Mouse (Mus musculus) midbrain, postnatal 0 days (tissue): ENCODE data around the gene Klk1b8. TPM values are rescaled to one million over a fixed set of nuclear protein-coding genes. Genes with fewer than 3 reads are reported as not detected.

Experiments
- ATAC-seq: fragments of 200-750 bp; cut with Nextera tagmentation; 2 replicates; pipeline ENCODE4 v1.8.0; 2017; ENCODE audit warnings: moderate number of reproducible peaks, mild to moderate bottlenecking, moderate TSS enrichment, moderate library complexity; ENCODE audit not compliant: low FRiP score
- DNase-seq: peaks from one replicate; pipeline ENCODE4 v3.0.0-alpha.2; 2015; ENCODE audit warnings: low spot score
- H3K27ac ChIP-seq: fragments of 300-500 bp; sonication (generic); 2 replicates; pipeline ENCODE4 v1.5.1; 2014; ENCODE audit warnings: low read depth, mild to moderate bottlenecking, low read length, mixed read lengths
- H3K27me3 ChIP-seq: fragments of 300-500 bp; sonication (generic); 2 replicates; pipeline ENCODE4 v1.6.1; 2014; ENCODE audit warnings: low read length, control low read depth, mixed read lengths; ENCODE audit not compliant: insufficient read depth
- H3K36me3 ChIP-seq: fragments of 300-500 bp; sonication (generic); 2 replicates; pipeline ENCODE4 v1.6.1; 2014; ENCODE audit warnings: low read length, control low read depth, mixed read lengths; ENCODE audit not compliant: insufficient read depth
- H3K4me1 ChIP-seq: fragments of 300-500 bp; sonication (generic); 2 replicates; pipeline ENCODE4 v1.6.1; 2014; ENCODE audit warnings: mild to moderate bottlenecking, control low read depth, antibody characterized with exemption, low read length, mixed read lengths; ENCODE audit not compliant: insufficient read depth
- H3K4me2 ChIP-seq: fragments of 300-500 bp; sonication (generic); 2 replicates; pipeline ENCODE4 v1.6.1; 2014; ENCODE audit warnings: low read depth, mild to moderate bottlenecking, low read length, mixed read lengths; ENCODE audit not compliant: poor library complexity, severe bottlenecking
- H3K4me3 ChIP-seq: fragments of 300-500 bp; sonication (generic); 2 replicates; pipeline ENCODE4 v1.5.1; 2014; ENCODE audit warnings: low read depth, mild to moderate bottlenecking, low read length, moderate library complexity
- H3K9ac ChIP-seq: fragments of 300-500 bp; sonication (generic); replicated peaks from 2 replicates; pipeline ENCODE4 v1.6.1; 2014; ENCODE audit warnings: mild to moderate bottlenecking, low read length, moderate library complexity, mixed read lengths; ENCODE audit not compliant: poor library complexity, severe bottlenecking
- H3K9me3 ChIP-seq: fragments of 300-500 bp; sonication (generic); 2 replicates; pipeline ENCODE4 v1.6.1; 2016; ENCODE audit warnings: low read length, control low read depth
- CTCF ChIP-seq: IDR thresholded peaks from 2 replicates; pipeline ENCODE4 v1.5.1; 2016; ENCODE audit warnings: antibody characterized with exemption, mild to moderate bottlenecking
- WGBS: fragments of 180-500 bp; shearing (Covaris S2); extraction: QIAGEN DNeasy Blood & Tissue Kit; methylation state at CpG from one replicate; pipeline ENCODE4 v1.1.7; 2014; 5-methylcytosine and 5-hydroxymethylcytosine counted together
- polyA plus RNA-seq: library from polyadenylated mRNA; unstranded; fragments of >200 nt; fragmentation: Nextera tagmentation; extraction: Ambion mirVana; gene quantifications from 2 replicates; pipeline ENCODE4 v1.2.1, GENCODE M21; 2015
- total RNA-seq: library from RNA; depleted of rRNA; stranded (reverse); fragments of >200 nt; gene quantifications from 2 replicates; pipeline ENCODE4 v1.2.3, GENCODE M21; 2014; rRNA removed

Gene Klk1b8
- not detected in 2 replicates for total RNA-seq
- polyA plus RNA-seq = not detected in 2 replicates

DNA sequence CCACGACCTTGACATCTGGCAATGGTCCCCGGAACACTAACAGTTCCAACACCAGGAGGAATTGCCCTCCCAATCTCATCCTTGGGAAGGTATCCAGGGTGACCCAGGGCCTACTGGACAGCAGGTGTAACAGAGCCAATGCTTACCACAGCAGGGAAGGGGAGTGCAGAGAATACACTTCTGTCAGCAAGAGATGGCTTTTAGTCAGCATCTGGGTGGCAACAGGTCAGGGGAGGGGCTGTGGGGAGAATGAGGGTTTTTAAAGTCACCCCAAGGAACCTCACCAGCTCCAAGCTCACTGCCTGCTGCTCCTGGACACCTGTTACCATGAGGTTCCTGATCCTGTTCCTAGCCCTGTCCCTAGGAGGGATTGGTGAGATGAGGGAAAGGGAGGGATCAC lies at the start of gene Klk1b8:
Gene Klk1b8 (plus strand): TSS at position 301 of the 400 bp plus-strand sequence.
- 78% methylated on average over 2 of the region's 2 CpGs for WGBS
- no peak for ATAC-seq
- Histone ChIP-seq H3K4me1 (no peaks in the 10 kb centered on the region), H3K27me3 (no peaks in the 10 kb centered on the region), H3K9ac (no peak within 1 kb of the TSS), H3K4me3 (no peak within 1 kb of the TSS), H3K27ac (no peak within 1 kb of the TSS), H3K9me3 (no peaks in the 10 kb centered on the region), H3K36me3 (no peaks in the 10 kb centered on the region), H3K4me2 (no peak within 1 kb of the TSS)
- no peak for DNase-seq
- no peak for TF ChIP-seq CTCF

DNA sequence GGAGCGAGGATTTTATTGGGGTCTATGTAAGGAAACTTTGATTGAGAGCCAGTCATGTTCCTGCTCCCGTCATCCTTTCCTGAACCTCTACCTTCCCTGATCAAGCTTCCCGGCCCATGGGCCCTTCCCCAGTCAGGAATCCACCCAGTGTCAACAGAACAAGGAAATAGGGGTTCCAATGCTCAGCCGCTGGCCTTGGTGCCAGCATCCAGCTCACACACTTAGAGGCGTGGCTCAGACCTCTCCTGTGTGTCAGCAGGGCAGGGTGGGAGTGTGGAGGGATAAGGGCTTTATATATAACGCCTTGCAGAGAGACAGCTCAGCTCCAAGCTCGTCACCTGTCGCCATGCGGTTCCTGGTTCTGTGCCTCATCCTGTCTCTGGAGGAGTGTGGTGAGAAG lies 35.6 kb upstream of the Klk1b8 start:
- no peak for TF ChIP-seq CTCF
- no peaks in the 10 kb centered on the region for H3K27me3 ChIP-seq
- ATAC-seq (no peak), DNase-seq (no peak)
- WGBS = 73% methylated on average over 9 of the region's 9 CpGs
- H3K36me3 ChIP-seq = no peaks in the 10 kb centered on the region
- no peaks in the 10 kb centered on the region for H3K4me1 ChIP-seq
- no peak overlapping the region for H3K4me3 ChIP-seq
- no peak overlapping the region for H3K27ac ChIP-seq
- H3K9ac ChIP-seq = no peak overlapping the region
- no peaks in the 10 kb centered on the region for H3K9me3 ChIP-seq
- no peak overlapping the region for H3K4me2 ChIP-seq

DNA sequence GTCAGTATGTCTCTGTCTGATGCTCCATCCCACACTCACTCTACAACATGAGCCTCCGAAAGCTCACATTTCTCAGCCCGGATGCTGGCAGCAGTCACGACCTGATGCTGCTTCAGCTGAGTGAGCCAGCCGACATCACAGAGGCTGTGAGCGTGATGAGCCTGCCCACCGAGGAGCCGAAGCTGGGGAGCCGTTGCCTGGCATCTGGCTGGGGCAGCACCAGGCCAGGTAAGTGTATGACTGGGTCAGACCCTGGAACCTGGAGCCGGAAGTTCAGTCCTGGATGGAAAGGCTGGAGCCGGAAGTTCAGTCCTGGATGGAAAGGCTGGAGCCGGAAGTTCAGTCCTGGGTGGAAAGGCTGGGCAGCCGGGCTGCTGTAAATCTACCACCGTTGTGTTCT lies 32.0 kb upstream of the Klk1b8 start:
- H3K9ac ChIP-seq = no peak overlapping the region
- 83% methylated on average over 13 of the region's 13 CpGs for WGBS
- H3K4me2 ChIP-seq = no peak overlapping the region
- H3K4me3 ChIP-seq = no peak overlapping the region
- no peak for TF ChIP-seq CTCF
- H3K36me3 ChIP-seq = no peaks in the 10 kb centered on the region
- H3K27ac ChIP-seq = no peak overlapping the region
- H3K27me3 ChIP-seq = no peaks in the 10 kb centered on the region
- no peaks in the 10 kb centered on the region for H3K4me1 ChIP-seq
- DNase-seq (no peak), ATAC-seq (no peak)
- no peaks in the 10 kb centered on the region for H3K9me3 ChIP-seq

DNA sequence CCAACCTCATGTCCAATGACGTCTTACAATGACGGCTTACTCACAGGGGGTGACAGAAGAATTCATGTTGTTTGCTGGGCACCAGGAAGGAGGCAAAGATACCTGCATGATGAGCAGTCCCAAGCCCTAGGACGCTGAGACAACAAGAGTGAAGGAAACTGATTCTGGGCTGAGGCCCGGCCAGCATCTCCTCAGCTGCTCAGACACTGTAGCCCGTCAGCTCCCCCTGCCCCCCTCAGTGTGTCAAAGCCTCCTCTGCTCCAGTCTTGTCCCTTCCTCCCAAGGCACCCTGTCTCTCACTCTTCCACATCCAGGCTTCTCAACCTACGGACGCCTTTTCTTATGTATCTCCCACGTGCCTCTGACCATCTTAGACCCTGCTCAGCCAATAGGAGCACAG lies 31.6 kb upstream of the Klk1b8 start:
- WGBS = 73% methylated on average over 8 of the region's 8 CpGs
- H3K4me2 ChIP-seq = no peak overlapping the region
- no peak overlapping the region for H3K9ac ChIP-seq
- no peak for TF ChIP-seq CTCF
- no peak overlapping the region for H3K4me3 ChIP-seq
- DNase-seq (no peak), ATAC-seq (no peak)
- H3K27me3 ChIP-seq = no peaks in the 10 kb centered on the region
- H3K9me3 ChIP-seq = no peaks in the 10 kb centered on the region
- H3K4me1 ChIP-seq = no peaks in the 10 kb centered on the region
- no peaks in the 10 kb centered on the region for H3K36me3 ChIP-seq
- H3K27ac ChIP-seq = no peak overlapping the region

DNA sequence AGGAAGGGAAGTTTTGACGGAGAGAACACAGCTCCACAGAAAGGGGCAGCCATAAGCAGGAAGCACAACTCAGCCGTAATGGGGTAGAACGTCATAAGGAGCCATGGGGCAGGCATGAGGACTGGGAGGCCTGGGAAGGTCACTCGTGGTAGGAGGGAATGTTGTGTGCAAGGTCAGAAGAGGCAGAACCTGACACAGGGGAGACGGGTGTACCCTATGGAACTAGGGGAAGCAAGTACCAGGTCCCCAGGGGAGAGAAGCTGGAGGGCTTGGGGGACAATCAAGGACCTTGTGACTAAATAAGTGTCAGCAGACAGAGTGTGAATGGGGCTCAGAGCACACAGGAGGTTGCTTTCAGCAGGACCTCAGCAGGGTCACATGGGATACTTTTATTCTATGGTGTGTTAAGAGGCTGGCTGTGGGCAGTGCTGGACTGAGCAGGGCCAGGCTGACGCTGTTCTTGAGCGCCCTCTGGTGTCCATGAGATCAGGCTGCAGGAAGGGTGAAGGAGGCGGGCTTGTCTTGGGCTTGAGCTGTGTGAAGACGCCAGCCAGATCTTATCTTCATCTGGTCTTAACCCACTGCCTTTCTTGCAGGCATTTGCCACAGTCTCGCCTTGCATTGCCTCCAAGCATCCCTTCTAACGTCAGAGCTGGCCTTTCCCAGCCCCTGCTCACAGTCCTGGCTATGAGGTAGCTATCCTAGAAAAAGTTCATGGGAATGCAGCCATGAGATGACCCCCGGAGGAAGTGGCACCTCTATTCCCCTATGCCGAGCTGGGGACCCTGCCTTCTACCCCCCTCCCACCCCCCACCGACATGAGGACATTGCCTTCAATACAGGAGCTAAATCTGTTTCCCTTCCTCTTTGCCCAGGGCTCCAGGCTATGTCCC lies 30.7 kb upstream of the Klk1b8 start:
- WGBS = 35% methylated on average over 13 of the region's 14 CpGs
- Histone ChIP-seq H3K9me3 (no peaks in the 10 kb centered on the region), H3K4me2 (no peak overlapping the region), H3K4me1 (no peaks in the 10 kb centered on the region), H3K27ac (no peak overlapping the region), H3K36me3 (no peaks in the 10 kb centered on the region), H3K4me3 (no peak overlapping the region), H3K9ac (no peak overlapping the region), H3K27me3 (no peaks in the 10 kb centered on the region)
- DNase-seq (peak; percentile 67), ATAC-seq (peak; percentile 87)
- TF ChIP-seq CTCF = peak; percentile 87

DNA sequence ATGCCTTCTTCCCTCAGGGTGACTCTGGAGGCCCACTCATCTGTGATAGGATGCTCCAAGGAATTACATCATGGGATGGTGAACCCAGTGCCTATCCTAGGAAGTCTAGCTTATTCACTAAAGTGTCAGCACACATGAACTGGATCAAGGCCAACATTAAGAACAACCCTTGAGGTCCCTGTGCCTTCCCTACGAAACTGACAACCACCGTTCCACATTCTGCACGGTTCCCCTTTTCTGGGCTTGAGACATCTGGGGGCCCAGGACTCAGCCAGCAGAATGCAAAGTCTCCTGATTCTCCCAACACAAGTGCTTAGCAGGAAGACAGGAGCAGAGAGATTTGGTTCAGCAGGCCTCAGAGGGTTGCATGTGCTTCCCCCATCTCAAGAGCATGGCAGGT lies 29.9 kb upstream of the Klk1b8 start:
- Histone ChIP-seq H3K4me2 (no peak overlapping the region), H3K27ac (no peak overlapping the region), H3K27me3 (no peaks in the 10 kb centered on the region), H3K4me3 (no peak overlapping the region), H3K9me3 (no peaks in the 10 kb centered on the region), H3K9ac (no peak overlapping the region), H3K4me1 (no peaks in the 10 kb centered on the region), H3K36me3 (no peaks in the 10 kb centered on the region)
- no peak for TF ChIP-seq CTCF
- ATAC-seq (no peak), DNase-seq (no peak)
- WGBS = 96% methylated on average over 3 of the region's 3 CpGs
